Mouse (Mus musculus) hindbrain, embryonic 14.5 days (tissue): ENCODE data around the gene Mxra7. TPM values are rescaled to one million over a fixed set of nuclear protein-coding genes. Genes with fewer than 3 reads are reported as not detected.

Source experiments
- ATAC-seq: fragments of 200-750 bp; cut with Nextera tagmentation; 2 replicates; pipeline ENCODE4 v1.8.0; 2017; ENCODE audit warnings: moderate number of reproducible peaks, mild to moderate bottlenecking, moderate TSS enrichment, moderate library complexity; ENCODE audit not compliant: low FRiP score
- DNase-seq: peaks from one replicate; pipeline ENCODE4 v3.0.0-alpha.2; 2015; ENCODE audit warnings: low spot score
- H3K27ac ChIP-seq: fragments of 300-500 bp; sonication (generic); 2 replicates; pipeline ENCODE4 v1.5.1; 2014; ENCODE audit warnings: mild to moderate bottlenecking, moderate library complexity
- H3K27me3 ChIP-seq: fragments of 300-500 bp; sonication (generic); 2 replicates; pipeline ENCODE4 v1.6.1; 2014; ENCODE audit warnings: mild to moderate bottlenecking, low read length, mixed read lengths; ENCODE audit not compliant: control insufficient read depth, insufficient read depth
- H3K36me3 ChIP-seq: fragments of 300-500 bp; sonication (generic); replicated peaks from 2 replicates; pipeline ENCODE4 v1.6.1; 2014; ENCODE audit not compliant: control insufficient read depth, insufficient read depth
- H3K4me1 ChIP-seq: fragments of 300-500 bp; sonication (generic); replicated peaks from 2 replicates; pipeline ENCODE4 v1.6.1; 2014; ENCODE audit warnings: antibody characterized with exemption, low read length, mixed read lengths; ENCODE audit not compliant: control insufficient read depth, insufficient read depth
- H3K4me2 ChIP-seq: fragments of 300-500 bp; sonication (generic); replicated peaks from 2 replicates; pipeline ENCODE4 v1.6.1; 2014; ENCODE audit warnings: mild to moderate bottlenecking, moderate library complexity
- H3K4me3 ChIP-seq: fragments of 300-500 bp; sonication (generic); replicated peaks from 2 replicates; pipeline ENCODE4 v1.5.1; 2014; ENCODE audit warnings: mild to moderate bottlenecking, low read length
- H3K9ac ChIP-seq: fragments of 300-500 bp; sonication (generic); 2 replicates; pipeline ENCODE4 v1.6.1; 2014
- H3K9me3 ChIP-seq: fragments of 300-500 bp; sonication (generic); 2 replicates; pipeline ENCODE4 v1.6.1; 2016; ENCODE audit warnings: low read length; ENCODE audit not compliant: control insufficient read depth
- WGBS: fragments of 180-500 bp; shearing (Covaris S2); extraction: QIAGEN DNeasy Blood & Tissue Kit; methylation state at CpG from one replicate; pipeline ENCODE4 v1.1.7; 2014; 5-methylcytosine and 5-hydroxymethylcytosine counted together
- polyA plus RNA-seq: library from polyadenylated mRNA; unstranded; fragments of >200 nt; fragmentation: Nextera tagmentation; extraction: Ambion mirVana; gene quantifications from 2 replicates; pipeline ENCODE4 v1.2.1, GENCODE M21; 2014

Mxra7 gene
- 29.3 and 35.5 TPM in 2 replicates for polyA plus RNA-seq

- peak within 1 kb of the TSS; percentile 73 for H3K27ac ChIP-seq
- no peaks in the 10 kb centered on the region for H3K27me3 ChIP-seq
- peak within 1 kb of the TSS; percentile 84 for H3K9ac ChIP-seq
- H3K9me3 ChIP-seq: no peaks in the 10 kb centered on the region
- DNase-seq: peak; percentile 74
- WGBS: under 1% methylated on average over 66 of the region's 71 CpGs
- H3K36me3 ChIP-seq: 0 out of 2 replicates have a peak, but pooled peaks cover 8% of the 10 kb centered on the region
- H3K4me2 ChIP-seq: peak within 1 kb of the TSS; percentile 90
- peaks cover 22% of the 10 kb centered on the region for H3K4me1 ChIP-seq
- H3K4me3 ChIP-seq: peak within 1 kb of the TSS; percentile 71
- ATAC-seq: peak; percentile 36
These were observed at the start of gene Mxra7 for GRCm38 (mm10) chr11:116827534-116828165. Mxra7 (minus strand) TSS chr11:116828046.

GRCm38 (mm10) chr11:116873987-116874386 is 46.1 kb upstream of the Mxra7 start:
- ATAC-seq (no peak), DNase-seq (no peak)
- H3K4me2 ChIP-seq: no peak overlapping the region
- WGBS: 86% methylated on average over 20 of the region's 20 CpGs
- H3K4me3 ChIP-seq: no peak overlapping the region
- peaks cover 66% of the 10 kb centered on the region for H3K36me3 ChIP-seq
- no peaks in the 10 kb centered on the region for H3K27me3 ChIP-seq
- no peak overlapping the region for H3K9ac ChIP-seq
- no peaks in the 10 kb centered on the region for H3K4me1 ChIP-seq
- H3K27ac ChIP-seq: no peak overlapping the region
- H3K9me3 ChIP-seq: no peaks in the 10 kb centered on the region

- H3K27ac ChIP-seq: no peak overlapping the region
- H3K27me3 ChIP-seq: no peaks in the 10 kb centered on the region
- no peaks in the 10 kb centered on the region for H3K4me1 ChIP-seq
- 89% methylated on average over 9 of the region's 9 CpGs for WGBS
- no peak overlapping the region for H3K4me3 ChIP-seq
- peaks cover 89% of the 10 kb centered on the region for H3K36me3 ChIP-seq
- DNase-seq: no peak
- no peak overlapping the region for H3K4me2 ChIP-seq
- H3K9me3 ChIP-seq: no peaks in the 10 kb centered on the region
- no peak for ATAC-seq
- no peak overlapping the region for H3K9ac ChIP-seq
These were observed 43.7 kb upstream of the Mxra7 start for GRCm38 (mm10) chr11:116871538-116871937.

DNA sequence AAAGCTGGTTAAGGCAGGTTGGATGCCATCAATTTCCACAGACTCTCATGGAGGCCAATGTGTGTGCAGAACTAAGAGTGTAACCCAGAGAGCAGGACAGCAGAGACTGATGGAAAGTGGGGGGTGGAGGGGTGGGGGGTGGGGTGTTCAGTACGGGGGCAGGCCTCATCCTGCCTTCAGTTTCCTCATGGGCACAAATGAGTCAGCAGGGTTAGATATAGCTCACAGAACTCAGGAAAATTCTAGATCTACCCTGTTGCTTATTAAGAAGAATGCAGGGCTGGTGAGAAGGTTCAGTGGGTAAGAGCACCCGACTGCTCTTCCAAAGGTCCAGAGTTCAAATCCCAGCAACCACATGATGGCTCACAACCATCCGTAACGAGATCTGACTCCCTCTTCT is 41.8 kb upstream of the Mxra7 start:
- H3K9me3 ChIP-seq: no peaks in the 10 kb centered on the region
- H3K27ac ChIP-seq: no peak overlapping the region
- DNase-seq (no peak), ATAC-seq (no peak)
- H3K4me3 ChIP-seq: no peak overlapping the region
- H3K36me3 ChIP-seq: peaks cover 96% of the 10 kb centered on the region
- WGBS: 85% methylated on average over 4 of the region's 4 CpGs
- H3K4me2 ChIP-seq: no peak overlapping the region
- no peaks in the 10 kb centered on the region for H3K4me1 ChIP-seq
- no peaks in the 10 kb centered on the region for H3K27me3 ChIP-seq
- no peak overlapping the region for H3K9ac ChIP-seq

GRCm38 (mm10) chr11:116869223-116869622 is 41.4 kb upstream of the Mxra7 start:
- no peak for ATAC-seq
- Histone ChIP-seq H3K27ac (no peak overlapping the region), H3K4me2 (no peak overlapping the region), H3K4me3 (no peak overlapping the region), H3K9me3 (no peaks in the 10 kb centered on the region), H3K36me3 (peaks cover 96% of the 10 kb centered on the region), H3K4me1 (no peaks in the 10 kb centered on the region), H3K9ac (no peak overlapping the region), H3K27me3 (no peaks in the 10 kb centered on the region)
- WGBS: 93% methylated on average over 8 of the region's 8 CpGs
- DNase-seq: no peak

- Histone ChIP-seq H3K4me2 (no peak overlapping the region), H3K27ac (no peak overlapping the region), H3K4me1 (no peaks in the 10 kb centered on the region), H3K36me3 (peaks cover 96% of the 10 kb centered on the region), H3K4me3 (no peak overlapping the region), H3K9me3 (no peaks in the 10 kb centered on the region), H3K27me3 (no peaks in the 10 kb centered on the region), H3K9ac (no peak overlapping the region)
- ATAC-seq (no peak), DNase-seq (no peak)
- 80% methylated on average over 3 of the region's 3 CpGs for WGBS
These were observed 40.3 kb upstream of the Mxra7 start for GRCm38 (mm10) chr11:116868129-116868528.

DNA sequence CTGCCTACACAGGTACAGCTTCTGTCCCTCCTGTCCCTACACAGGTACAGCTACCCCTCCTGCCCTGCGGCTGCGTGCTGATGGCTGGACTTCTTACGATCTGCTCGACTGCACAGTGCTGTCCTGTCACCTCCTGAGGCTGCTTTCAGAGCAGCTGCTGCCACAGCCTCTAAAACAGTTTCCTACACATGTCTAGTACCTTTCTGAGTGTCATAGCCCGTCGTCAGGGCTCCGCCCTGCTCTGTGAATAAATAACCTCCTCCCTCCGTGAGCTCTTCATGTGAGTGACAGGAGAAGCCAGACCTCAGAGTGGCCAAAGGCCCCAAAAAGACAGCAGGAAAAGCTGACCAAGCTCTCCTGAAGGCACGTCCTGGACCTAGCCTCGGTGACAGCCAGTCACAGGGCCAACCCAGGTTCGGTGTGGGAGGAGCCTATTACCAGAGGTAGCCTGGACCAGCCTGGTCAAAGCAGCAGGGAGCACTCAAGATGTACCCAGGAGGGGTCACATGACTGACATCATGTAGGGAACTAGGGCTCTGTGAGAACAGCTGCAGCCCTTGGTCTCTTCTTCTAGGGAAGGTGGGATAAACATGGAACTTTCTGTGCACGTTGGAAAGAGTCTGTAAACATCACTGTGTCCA is 38.2 kb upstream of the Mxra7 start:
- Histone ChIP-seq H3K4me1 (no peaks in the 10 kb centered on the region), H3K36me3 (peaks cover 98% of the 10 kb centered on the region), H3K9ac (no peak overlapping the region), H3K27ac (no peak overlapping the region), H3K4me2 (no peak overlapping the region), H3K4me3 (no peak overlapping the region), H3K9me3 (no peaks in the 10 kb centered on the region), H3K27me3 (no peaks in the 10 kb centered on the region)
- no peak for DNase-seq
- ATAC-seq: no peak
- 79% methylated on average over 12 of the region's 12 CpGs for WGBS

GRCm38 (mm10) chr11:116864444-116864843 is 36.6 kb upstream of the Mxra7 start:
- Histone ChIP-seq H3K27ac (no peak overlapping the region), H3K4me2 (no peak overlapping the region), H3K4me3 (no peak overlapping the region), H3K9ac (no peak overlapping the region), H3K4me1 (no peaks in the 10 kb centered on the region), H3K36me3 (peaks cover 98% of the 10 kb centered on the region), H3K9me3 (no peaks in the 10 kb centered on the region), H3K27me3 (no peaks in the 10 kb centered on the region)
- WGBS: 84% methylated on average over 10 of the region's 10 CpGs
- DNase-seq (no peak), ATAC-seq (no peak)

GRCm38 (mm10) chr11:116857183-116857850 is 29.5 kb upstream of the Mxra7 start:
- WGBS: 89% methylated on average over 12 of the region's 12 CpGs
- Histone ChIP-seq H3K9ac (no peak overlapping the region), H3K27ac (no peak overlapping the region), H3K4me3 (no peak overlapping the region), H3K9me3 (no peaks in the 10 kb centered on the region), H3K36me3 (peaks cover 49% of the 10 kb centered on the region), H3K27me3 (no peaks in the 10 kb centered on the region), H3K4me1 (peaks cover 14% of the 10 kb centered on the region), H3K4me2 (no peak overlapping the region)
- no peak for DNase-seq
- no peak for ATAC-seq
